Comparison of ENCODE assay signal across 10 mouse cellular contexts in genomic region chr9:50000497-50001404, GRCm38 (mm10).
DNase-seq lines count a peak whose midpoint lies in the region; ATAC-seq lines count a peak whose summit lies in the region.
"Had no signal": no experiment of that assay in that cellular context is flagged by ENCODE, and none has a peak within 500 bp of the region (broad histone marks: within the 10 kb centered on the region; RNA-seq: fewer than 3 reads in every experiment).

No protein-coding gene starts in this region.

- no peak overlapping the region for H3K4me3 ChIP-seq in neural tube, embryonic 13.5 days
- H3K4me3 ChIP-seq in intestine, embryonic 16.5 days (ENCODE audit: low read length), result no peak overlapping the region

- H3K9me3 ChIP-seq in neural tube, embryonic 13.5 days, result peaks cover 5% of the 10 kb centered on the region
- H3K9me3 ChIP-seq in intestine, embryonic 16.5 days (ENCODE audit: control insufficient read depth, low read length), result no peaks in the 10 kb centered on the region

- DNase-seq in cerebellum, postnatal 14 days, result peak; percentile 48 to 66
- DNase-seq in cerebellum, adult 11 months, result no peak
- DNase-seq in neural tube, embryonic 10.5 days (ENCODE audit: extremely low spot score, low spot score), result no peak
- DNase-seq in testis, postnatal 14 days (ENCODE audit: low spot score), result peak; percentile 4
- DNase-seq in c-Kit-positive CD71-positive TER-119-positive erythroid progenitor cells, embryonic 14.5 days (ENCODE audit: low spot score), result no peak
- no peak for DNase-seq in spleen, postnatal 36 days (ENCODE audit: low spot score in 2 of 2)
- DNase-seq: lung, adult 2 months; retina, postnatal 1 day had no signal

- H3K9ac ChIP-seq in neural tube, embryonic 13.5 days, result no peak overlapping the region
- no peak overlapping the region for H3K9ac ChIP-seq in intestine, embryonic 16.5 days (ENCODE audit: low read depth, low read length)

- H3K27me3 ChIP-seq in neural tube, embryonic 13.5 days, result no peaks in the 10 kb centered on the region
- H3K27me3 ChIP-seq in intestine, embryonic 16.5 days (replicated peaks; ENCODE audit: control insufficient read depth, insufficient read depth, low read length), result no peaks in the 10 kb centered on the region

- ATAC-seq in neural tube, embryonic 13.5 days (ENCODE audit: low read depth), result no peak
- no peak for ATAC-seq in intestine, embryonic 16.5 days

- H3K4me1 ChIP-seq in neural tube, embryonic 13.5 days (replicated peaks), result peaks cover 16% of the 10 kb centered on the region
- H3K4me1 ChIP-seq in intestine, embryonic 16.5 days (ENCODE audit: control insufficient read depth, insufficient read depth, low read length), result peaks cover 7% of the 10 kb centered on the region; the same call in 1 of the 2 replicates

- 0 out of 2 replicates have a peak overlapping the region, but pooled peaks have one; percentile 46 for H3K27ac ChIP-seq in neural tube, embryonic 13.5 days (replicated peaks)
- H3K27ac ChIP-seq in intestine, embryonic 16.5 days (ENCODE audit: low read length), result peak overlapping the region; percentile 1; the same call in 1 of the 2 replicates

- no peak overlapping the region for H3K4me2 ChIP-seq in neural tube, embryonic 13.5 days
- no peak overlapping the region for H3K4me2 ChIP-seq in intestine, embryonic 16.5 days (ENCODE audit: low read depth, low read length)

- whole genome bisulfite sequencing in neural tube, embryonic 13.5 days, result 57% methylated on average over 13 of the region's 13 CpGs
- 61% methylated on average over 13 of the region's 13 CpGs for WGBS in intestine, embryonic 16.5 days

- no peaks in the 10 kb centered on the region for H3K36me3 ChIP-seq in neural tube, embryonic 13.5 days
- H3K36me3 ChIP-seq in intestine, embryonic 16.5 days (ENCODE audit: control insufficient read depth, insufficient read depth, low read length), result no peaks in the 10 kb centered on the region

Comparison
In these comparisons a context has a peak if more than half of its experiments do, and no peak if none do; other contexts are left out.
1. DNase-seq: peak in cerebellum, postnatal 14 days (2 of 2) and testis, postnatal 14 days (single experiment); none in cerebellum, adult 11 months (single experiment), neural tube, embryonic 10.5 days (single experiment), c-Kit-positive CD71-positive TER-119-positive erythroid progenitor cells, embryonic 14.5 days (single experiment) and spleen, postnatal 36 days (0 of 2).